In the genomic region with DNA sequence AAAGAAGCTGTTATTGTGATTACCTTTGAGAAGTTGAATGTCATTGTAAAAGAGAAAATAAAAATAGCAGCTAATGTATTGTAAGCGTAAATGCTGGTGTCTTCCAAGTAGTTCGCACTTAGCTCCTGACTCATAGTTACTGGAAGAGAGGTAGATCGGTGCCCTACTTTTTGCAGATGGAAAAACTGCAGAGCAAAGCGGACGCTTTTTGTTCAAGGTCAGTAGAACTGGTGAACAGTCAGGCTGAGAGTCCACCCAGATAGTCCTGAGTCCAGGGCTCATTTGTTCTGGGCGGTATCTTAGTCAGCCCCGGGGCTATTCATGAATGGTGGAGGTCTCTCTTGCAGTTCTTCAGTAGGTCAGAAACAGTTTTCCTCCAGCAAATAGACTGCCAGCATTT, we compare ENCODE assay signal across 16 mouse cellular contexts. TPM values are rescaled to one million over a fixed set of nuclear protein-coding genes. Genes with fewer than 3 reads are reported as not detected.
DNase-seq lines count a peak whose midpoint lies in the region; ATAC-seq and TF ChIP-seq lines count a peak whose summit lies in the region.
"Had no signal": no experiment of that assay in that cellular context is flagged by ENCODE, and none has a peak within 500 bp of the region (broad histone marks: within the 10 kb centered on the region; RNA-seq: fewer than 3 reads in every experiment).

No protein-coding gene starts in this region.

- peaks cover 23% of the 10 kb centered on the region for H3K36me3 ChIP-seq in heart, embryonic 14.5 days (ENCODE audit: control insufficient read depth, insufficient read depth, low read length)
- H3K36me3 ChIP-seq in stomach, embryonic 16.5 days (ENCODE audit: control insufficient read depth, insufficient read depth, low read length), result peaks cover 13% of the 10 kb centered on the region
- H3K36me3 ChIP-seq in stomach, postnatal 0 days (ENCODE audit: control insufficient read depth, insufficient read depth, low read length), result peaks cover 10% of the 10 kb centered on the region

- peak overlapping the region; percentile 48; the same call in 1 of the 2 replicates for H3K27ac ChIP-seq in cerebellum, adult 2 months (ENCODE audit: insufficient read depth, low read length)
- H3K27ac ChIP-seq in heart, embryonic 14.5 days (replicated peaks in 1 of 2; ENCODE audit: control insufficient read depth in 1 of 2, insufficient read depth in 1 of 2, low read depth in 2 of 2, low read length in 2 of 2), result peak overlapping the region; percentile 45 to 58
- peak overlapping the region; percentile 6; the same call in 1 of the 2 replicates for H3K27ac ChIP-seq in stomach, embryonic 16.5 days (ENCODE audit: low read length)
- H3K27ac ChIP-seq in stomach, postnatal 0 days (replicated peaks), result no peak overlapping the region
- H3K27ac ChIP-seq: embryonic facial prominence, embryonic 15.5 days; forebrain, embryonic 12.5 days; hindbrain, embryonic 10.5 days; limb, embryonic 12.5 days; lung, embryonic 15.5 days; midbrain, embryonic 13.5 days had no signal

- no peak for TF ChIP-seq CTCF in cerebellum, adult 2 months (IDR thresholded peaks at IDR 0.05; ENCODE audit: borderline replicate concordance, insufficient read depth, low read depth, low read length)
- no peak for TF ChIP-seq CTCF in stomach, postnatal 0 days (IDR thresholded peaks at IDR 0.05; ENCODE audit: low read depth)

- H3K4me2 ChIP-seq in heart, embryonic 14.5 days (ENCODE audit: low read length), result no peak overlapping the region
- H3K4me2 ChIP-seq in stomach, embryonic 16.5 days (ENCODE audit: low read depth, low read length), result no peak overlapping the region
- no peak overlapping the region for H3K4me2 ChIP-seq in stomach, postnatal 0 days (replicated peaks; ENCODE audit: low read depth)
- H3K4me2 ChIP-seq: embryonic facial prominence, embryonic 15.5 days; forebrain, embryonic 12.5 days; limb, embryonic 12.5 days; lung, embryonic 15.5 days; midbrain, embryonic 13.5 days had no signal

- H3K9ac ChIP-seq in heart, embryonic 14.5 days (ENCODE audit: low read length), result peak overlapping the region; percentile 27; the same call in 1 of the 2 replicates
- no peak overlapping the region for H3K9ac ChIP-seq in stomach, embryonic 16.5 days (ENCODE audit: low read length)
- no peak overlapping the region for H3K9ac ChIP-seq in stomach, postnatal 0 days (ENCODE audit: low read length)
- H3K9ac ChIP-seq: embryonic facial prominence, embryonic 15.5 days; forebrain, embryonic 12.5 days; limb, embryonic 12.5 days; lung, embryonic 15.5 days; midbrain, embryonic 13.5 days had no signal

- no peak for ATAC-seq in heart, embryonic 14.5 days (ENCODE audit: insufficient number of reproducible peaks, insufficient read depth, low FRiP score, low read depth)
- ATAC-seq in stomach, embryonic 16.5 days (ENCODE audit: insufficient read depth, low FRiP score), result no peak
- ATAC-seq in stomach, postnatal 0 days (ENCODE audit: low FRiP score, low TSS enrichment), result no peak
- ATAC-seq: midbrain, embryonic 13.5 days had no signal

- WGBS in cerebellum, adult 2 months, result 75% methylated on average over 7 of the region's 7 CpGs
- 60% methylated on average over 7 of the region's 7 CpGs for WGBS in heart, embryonic 14.5 days
- WGBS in stomach, embryonic 16.5 days, result 86% methylated on average over 7 of the region's 7 CpGs
- 87% methylated on average over 7 of the region's 7 CpGs for WGBS in stomach, postnatal 0 days

- TF ChIP-seq EP300 in stomach, postnatal 0 days (optimal IDR thresholded peaks at IDR 0.05), result no peak

- H3K4me3 ChIP-seq in cerebellum, adult 2 months (replicated peaks; ENCODE audit: insufficient read depth, low read depth, low read length), result no peak overlapping the region
- no peak overlapping the region for H3K4me3 ChIP-seq in heart, embryonic 14.5 days (ENCODE audit: control insufficient read depth in 1 of 2, insufficient read depth in 1 of 2, low read depth in 1 of 2, low read length in 2 of 2)
- H3K4me3 ChIP-seq in stomach, embryonic 16.5 days (replicated peaks; ENCODE audit: low read length), result no peak overlapping the region
- no peak overlapping the region for H3K4me3 ChIP-seq in stomach, postnatal 0 days (ENCODE audit: low read depth, low read length)
- H3K4me3 ChIP-seq: embryonic facial prominence, embryonic 15.5 days; forebrain, embryonic 12.5 days; hindbrain, embryonic 10.5 days; limb, embryonic 12.5 days; lung, embryonic 15.5 days; midbrain, embryonic 13.5 days had no signal

- H3K27me3 ChIP-seq in cerebellum, adult 2 months (ENCODE audit: control insufficient read depth, insufficient read depth, low read length), result no peaks in the 10 kb centered on the region
- no peaks in the 10 kb centered on the region for H3K27me3 ChIP-seq in heart, embryonic 14.5 days (ENCODE audit: control insufficient read depth, insufficient read depth, low read length)
- H3K27me3 ChIP-seq in stomach, embryonic 16.5 days (ENCODE audit: control insufficient read depth, insufficient read depth, low read length), result no peaks in the 10 kb centered on the region
- no peaks in the 10 kb centered on the region for H3K27me3 ChIP-seq in stomach, postnatal 0 days (ENCODE audit: control insufficient read depth, insufficient read depth, low read length)
- H3K27me3 ChIP-seq: embryonic facial prominence, embryonic 15.5 days; forebrain, embryonic 12.5 days; limb, embryonic 12.5 days; lung, embryonic 15.5 days; midbrain, embryonic 13.5 days had no signal

- no peak for TF ChIP-seq POLR2A in cerebellum, adult 2 months (IDR thresholded peaks at IDR 0.05; ENCODE audit: borderline replicate concordance, insufficient read depth, low read length)

- peaks cover 29% of the 10 kb centered on the region for H3K4me1 ChIP-seq in cerebellum, adult 2 months (ENCODE audit: control insufficient read depth, insufficient read depth, low read length)
- H3K4me1 ChIP-seq in heart, embryonic 14.5 days (ENCODE audit: control insufficient read depth in 2 of 2, insufficient read depth in 2 of 2, low read length in 2 of 2), result peaks cover 20 to 51% of the 10 kb centered on the region in 2 experiments
- peaks cover 21% of the 10 kb centered on the region for H3K4me1 ChIP-seq in stomach, embryonic 16.5 days (ENCODE audit: control insufficient read depth, insufficient read depth, low read length)
- H3K4me1 ChIP-seq in stomach, postnatal 0 days (replicated peaks; ENCODE audit: control insufficient read depth, insufficient read depth), result peaks cover 9% of the 10 kb centered on the region

- no peak for DNase-seq in cerebellum, adult 2 months
- no peak for DNase-seq in cerebellum, postnatal 14 days
- no peak for DNase-seq in heart, postnatal 4 days
- DNase-seq in stomach, postnatal 0 days (ENCODE audit: low spot score), result no peak
- no peak for DNase-seq in frontal cortex, adult 2 months (ENCODE audit: extremely low spot score in 1 of 2, low spot score in 1 of 2)
- DNase-seq: B cell, adult 2 months; cerebellum, adult 11-12 months; thymus, postnatal 25 days had no signal

- no peaks in the 10 kb centered on the region for H3K9me3 ChIP-seq in heart, embryonic 14.5 days (ENCODE audit: control insufficient read depth, low read length)
- no peaks in the 10 kb centered on the region for H3K9me3 ChIP-seq in stomach, embryonic 16.5 days (replicated peaks; ENCODE audit: control insufficient read depth, low read length)
- H3K9me3 ChIP-seq in stomach, postnatal 0 days (ENCODE audit: control insufficient read depth, low read length), result no peaks in the 10 kb centered on the region
- H3K9me3 ChIP-seq: embryonic facial prominence, embryonic 15.5 days; forebrain, embryonic 12.5 days; hindbrain, embryonic 10.5 days; limb, embryonic 12.5 days; lung, embryonic 15.5 days; midbrain, embryonic 13.5 days had no signal

RNA-seq across cellular contexts. Expression of a gene that starts 39.3 kb away (rescaled TPM):
- polyA plus RNA-seq in cerebellum, adult 2 months (2012; rRNA removed), result 22.5 and 24.7 TPM in 2 replicates
- 13.4 and 18.5 TPM in 2 replicates for polyA plus RNA-seq in heart, embryonic 14.5 days (2014; fragmentation: Nextera tagmentation; extraction: Ambion mirVana)
- 10 to 100 TPM; 38.7 to 39.5 TPM for total RNA-seq in heart, postnatal 4 days (2021)
- polyA plus RNA-seq in stomach, embryonic 16.5 days (2015; fragmentation: Nextera tagmentation; extraction: Ambion mirVana), result 12.5 TPM in 2 replicates
- 4.0 and 5.1 TPM in 2 replicates for polyA plus RNA-seq in stomach, postnatal 0 days (2015; fragmentation: Nextera tagmentation; extraction: Ambion mirVana)
- 41.3 and 45.9 TPM in 2 replicates for polyA plus RNA-seq in frontal cortex, adult 2 months (2012; rRNA removed)
